Mouse (Mus musculus): ENCODE results near the gene Yjefn3. TPM values are rescaled to one million over a fixed set of nuclear protein-coding genes. Genes with fewer than 3 reads are reported as not detected.

The Yjefn3 gene
- polyA plus RNA-seq, 1 experiment: not detected

GRCm38 (mm10) chr8:69934582-69934981 is 32.1 kb upstream of the Yjefn3 start:
- TF ChIP-seq CTCF (IDR thresholded peaks at IDR 0.05; ENCODE audit: borderline replicate concordance, insufficient read depth, low read length) (no peak), POLR2A (IDR thresholded peaks at IDR 0.05; ENCODE audit: low read depth, low read length) (no peak)
- H3K4me1 ChIP-seq (ENCODE audit: control insufficient read depth, insufficient read depth, low read length): peaks cover 16% of the 10 kb centered on the region
- H3K4me3 ChIP-seq (ENCODE audit: insufficient read depth, low read length): no peak overlapping the region
- H3K27ac ChIP-seq (ENCODE audit: insufficient read depth, low read length): no peak overlapping the region

- TF ChIP-seq POLR2A (IDR thresholded peaks at IDR 0.05; ENCODE audit: low read depth, low read length) (no peak), CTCF (IDR thresholded peaks at IDR 0.05; ENCODE audit: borderline replicate concordance, insufficient read depth, low read length) (no peak)
- Histone ChIP-seq H3K4me3 (ENCODE audit: insufficient read depth, low read length) (no peak overlapping the region), H3K4me1 (ENCODE audit: control insufficient read depth, insufficient read depth, low read length) (peaks cover 12% of the 10 kb centered on the region), H3K27ac (ENCODE audit: insufficient read depth, low read length) (no peak overlapping the region)
Measured at GRCm38 (mm10) chr8:69933811-69934210, 31.3 kb upstream of the Yjefn3 start.

GRCm38 (mm10) chr8:69926901-69927300 is 24.4 kb upstream of the Yjefn3 start:
- H3K4me3 ChIP-seq (ENCODE audit: insufficient read depth, low read length): no peak overlapping the region
- no peak for TF ChIP-seq POLR2A (IDR thresholded peaks at IDR 0.05; ENCODE audit: low read depth, low read length)
- TF ChIP-seq CTCF (IDR thresholded peaks at IDR 0.05; ENCODE audit: borderline replicate concordance, insufficient read depth, low read length): no peak

GRCm38 (mm10) chr8:69923986-69924385 is 21.5 kb upstream of the Yjefn3 start:
- TF ChIP-seq CTCF (IDR thresholded peaks at IDR 0.05; ENCODE audit: borderline replicate concordance, insufficient read depth, low read length) (no peak), POLR2A (IDR thresholded peaks at IDR 0.05; ENCODE audit: low read depth, low read length) (no peak)
- peaks cover 16% of the 10 kb centered on the region for H3K4me1 ChIP-seq (ENCODE audit: control insufficient read depth, insufficient read depth, low read length)
- H3K27ac ChIP-seq (ENCODE audit: insufficient read depth, low read length): no peak overlapping the region
- H3K4me3 ChIP-seq (ENCODE audit: insufficient read depth, low read length): no peak overlapping the region

More at GRCm38 (mm10) chr8:69926901-69927300, 24.4 kb upstream of the Yjefn3 start:
- H3K27ac ChIP-seq (ENCODE audit: insufficient read depth, low read length): no peak overlapping the region
- peaks cover 4% of the 10 kb centered on the region; the same call in 1 of the 2 replicates for H3K4me1 ChIP-seq (ENCODE audit: control insufficient read depth, insufficient read depth, low read length)

- Histone ChIP-seq H3K4me1 (ENCODE audit: control insufficient read depth, insufficient read depth, low read length) (peaks cover 16% of the 10 kb centered on the region), H3K27ac (ENCODE audit: insufficient read depth, low read length) (no peak overlapping the region), H3K4me3 (ENCODE audit: insufficient read depth, low read length) (no peak overlapping the region)
- no peak for TF ChIP-seq POLR2A (IDR thresholded peaks at IDR 0.05; ENCODE audit: low read depth, low read length)
- no peak for TF ChIP-seq CTCF (IDR thresholded peaks at IDR 0.05; ENCODE audit: borderline replicate concordance, insufficient read depth, low read length)
Measured at GRCm38 (mm10) chr8:69921141-69921540, 18.6 kb upstream of the Yjefn3 start.

- Histone ChIP-seq H3K4me3 (ENCODE audit: insufficient read depth, low read length) (no peak overlapping the region), H3K4me1 (ENCODE audit: control insufficient read depth, insufficient read depth, low read length) (peaks cover 16% of the 10 kb centered on the region), H3K27ac (ENCODE audit: insufficient read depth, low read length) (peak overlapping the region; percentile 53)
- no peak for TF ChIP-seq CTCF (IDR thresholded peaks at IDR 0.05; ENCODE audit: borderline replicate concordance, insufficient read depth, low read length)
- TF ChIP-seq POLR2A (IDR thresholded peaks at IDR 0.05; ENCODE audit: low read depth, low read length): no peak
Measured at GRCm38 (mm10) chr8:69919876-69920662, 17.6 kb upstream of the Yjefn3 start.

- TF ChIP-seq POLR2A (IDR thresholded peaks at IDR 0.05; ENCODE audit: low read depth, low read length): no peak
- TF ChIP-seq CTCF (IDR thresholded peaks at IDR 0.05; ENCODE audit: borderline replicate concordance, insufficient read depth, low read length): no peak
- H3K4me3 ChIP-seq (ENCODE audit: insufficient read depth, low read length): no peak overlapping the region
- H3K4me1 ChIP-seq (ENCODE audit: control insufficient read depth, insufficient read depth, low read length): peaks cover 16% of the 10 kb centered on the region
- H3K27ac ChIP-seq (ENCODE audit: insufficient read depth, low read length): peak overlapping the region; percentile 1; the same call in 1 of the 2 replicates
Measured at GRCm38 (mm10) chr8:69919010-69919409, 16.5 kb upstream of the Yjefn3 start.

GRCm38 (mm10) chr8:69918506-69918905 is 16.0 kb upstream of the Yjefn3 start:
- Histone ChIP-seq H3K27ac (ENCODE audit: insufficient read depth, low read length) (no peak overlapping the region), H3K4me3 (ENCODE audit: insufficient read depth, low read length) (no peak overlapping the region), H3K4me1 (ENCODE audit: control insufficient read depth, insufficient read depth, low read length) (peaks cover 13% of the 10 kb centered on the region)
- TF ChIP-seq POLR2A (IDR thresholded peaks at IDR 0.05; ENCODE audit: low read depth, low read length): no peak
- TF ChIP-seq CTCF (IDR thresholded peaks at IDR 0.05; ENCODE audit: borderline replicate concordance, insufficient read depth, low read length): no peak

- H3K4me3 ChIP-seq (ENCODE audit: insufficient read depth, low read length): no peak overlapping the region
- no peak for TF ChIP-seq POLR2A (IDR thresholded peaks at IDR 0.05; ENCODE audit: low read depth, low read length)
- TF ChIP-seq CTCF (IDR thresholded peaks at IDR 0.05; ENCODE audit: borderline replicate concordance, insufficient read depth, low read length): no peak
- no peak overlapping the region for H3K27ac ChIP-seq (ENCODE audit: insufficient read depth, low read length)
- H3K4me1 ChIP-seq (ENCODE audit: control insufficient read depth, insufficient read depth, low read length): peaks cover 8% of the 10 kb centered on the region
Measured at GRCm38 (mm10) chr8:69915748-69916147, 13.2 kb upstream of the Yjefn3 start.

GRCm38 (mm10) chr8:69914526-69914925 is 12.0 kb upstream of the Yjefn3 start:
- no peak for TF ChIP-seq CTCF (IDR thresholded peaks at IDR 0.05; ENCODE audit: borderline replicate concordance, insufficient read depth, low read length)
- Histone ChIP-seq H3K4me1 (ENCODE audit: control insufficient read depth, insufficient read depth, low read length) (no peaks in the 10 kb centered on the region), H3K27ac (ENCODE audit: insufficient read depth, low read length) (no peak overlapping the region), H3K4me3 (ENCODE audit: insufficient read depth, low read length) (no peak overlapping the region)
